Mouse (Mus musculus) midbrain, embryonic 10.5 days (tissue): ENCODE measurements around the gene Cygb. TPM values are rescaled to one million over a fixed set of nuclear protein-coding genes. Genes with fewer than 3 reads are reported as not detected.
A peak's percentile ranks its signal among the peaks of the same experiment; 100 is the strongest.

ENCODE experiments used
- DNase-seq: peaks from one replicate; pipeline ENCODE4 v3.0.0-alpha.2; 2017; ENCODE audit warnings: low spot score
- H3K27ac ChIP-seq: fragments of 300-500 bp; sonication (generic); replicated peaks from 2 replicates; pipeline ENCODE4 v1.5.1; 2016; ENCODE audit warnings: mild to moderate bottlenecking
- H3K27me3 ChIP-seq: fragments of 300-500 bp; sonication (generic); 2 replicates; pipeline ENCODE4 v1.6.1; 2016; ENCODE audit warnings: low read depth, mild to moderate bottlenecking; ENCODE audit not compliant: poor library complexity, severe bottlenecking
- H3K36me3 ChIP-seq: fragments of 300-500 bp; sonication (generic); 2 replicates; pipeline ENCODE4 v1.6.1; 2016; ENCODE audit warnings: mild to moderate bottlenecking, moderate library complexity
- H3K4me1 ChIP-seq: fragments of 300-500 bp; sonication (generic); 2 replicates; pipeline ENCODE4 v1.6.1; 2016
- H3K4me3 ChIP-seq: fragments of 300-500 bp; sonication (generic); 2 replicates; pipeline ENCODE4 v1.5.1; 2016; ENCODE audit warnings: mild to moderate bottlenecking, moderate library complexity
- H3K9me3 ChIP-seq: fragments of 300-500 bp; sonication (generic); replicated peaks from 2 replicates; pipeline ENCODE4 v1.6.1; 2016; ENCODE audit warnings: mild to moderate bottlenecking
- WGBS: fragments of 180-500 bp; shearing (Covaris S2); methylation state at CpG from one replicate; pipeline ENCODE4 v1.1.7; 2016; 5-methylcytosine and 5-hydroxymethylcytosine counted together
- polyA plus RNA-seq: library from polyadenylated mRNA; unstranded; fragments of >200 nt; fragmentation: Nextera tagmentation; extraction: Ambion mirVana; gene quantifications from 2 replicates; pipeline ENCODE4 v1.2.1, GENCODE M21; 2016

The Cygb gene
- polyA plus RNA-seq, 1 experiment from 2014 or later, result 2.8 TPM

GRCm38 (mm10) chr11:116621258-116621704 is 32.8 kb downstream of the Cygb start:
- H3K27ac ChIP-seq, result no peak overlapping the region
- whole genome bisulfite sequencing, result 65% methylated on average over 6 of the region's 6 CpGs
- DNase-seq, result no peak

GRCm38 (mm10) chr11:116620559-116621253 is 33.4 kb downstream of the Cygb start:
- peaks cover 53% of the 10 kb centered on the region for H3K27me3 ChIP-seq
- no peak overlapping the region for H3K27ac ChIP-seq
- H3K4me3 ChIP-seq, result peak overlapping the region; percentile 9; the same call in 1 of the 2 replicates
- no peak for DNase-seq
- H3K9me3 ChIP-seq, result no peaks in the 10 kb centered on the region
- H3K4me1 ChIP-seq, result peaks cover 59% of the 10 kb centered on the region
- no peaks in the 10 kb centered on the region for H3K36me3 ChIP-seq
- WGBS, result 81% methylated on average over 10 of the region's 10 CpGs

More at GRCm38 (mm10) chr11:116621258-116621704, 32.8 kb downstream of the Cygb start:
- H3K36me3 ChIP-seq, result no peaks in the 10 kb centered on the region
- peaks cover 53% of the 10 kb centered on the region for H3K4me1 ChIP-seq
- peaks cover 53% of the 10 kb centered on the region for H3K27me3 ChIP-seq
- H3K4me3 ChIP-seq, result no peak overlapping the region
- H3K9me3 ChIP-seq, result no peaks in the 10 kb centered on the region

GRCm38 (mm10) chr11:116620073-116620472 is 34.0 kb downstream of the Cygb start:
- no peak for DNase-seq
- Histone ChIP-seq H3K4me3 (peak overlapping the region; percentile 9; the same call in 1 of the 2 replicates), H3K36me3 (no peaks in the 10 kb centered on the region), H3K27me3 (peaks cover 49% of the 10 kb centered on the region), H3K27ac (no peak overlapping the region), H3K9me3 (no peaks in the 10 kb centered on the region), H3K4me1 (peaks cover 63% of the 10 kb centered on the region)
- WGBS, result 55% methylated on average over 9 of the region's 9 CpGs

- Histone ChIP-seq H3K36me3 (no peaks in the 10 kb centered on the region), H3K4me3 (no peak overlapping the region), H3K27ac (no peak overlapping the region), H3K4me1 (peaks cover 61% of the 10 kb centered on the region), H3K27me3 (peaks cover 44% of the 10 kb centered on the region), H3K9me3 (no peaks in the 10 kb centered on the region)
- 91% methylated on average over 8 of the region's 8 CpGs for WGBS
- DNase-seq, result no peak
Measured at GRCm38 (mm10) chr11:116619561-116619960, 34.6 kb downstream of the Cygb start.

GRCm38 (mm10) chr11:116619156-116619555 is 35.0 kb downstream of the Cygb start:
- DNase-seq, result no peak
- no peak overlapping the region for H3K27ac ChIP-seq
- peaks cover 40% of the 10 kb centered on the region for H3K27me3 ChIP-seq
- no peak overlapping the region for H3K4me3 ChIP-seq
- 91% methylated on average over 7 of the region's 7 CpGs for WGBS
- H3K9me3 ChIP-seq, result no peaks in the 10 kb centered on the region
- H3K36me3 ChIP-seq, result no peaks in the 10 kb centered on the region
- peaks cover 57% of the 10 kb centered on the region for H3K4me1 ChIP-seq

GRCm38 (mm10) chr11:116618666-116619065 is 35.4 kb downstream of the Cygb start:
- DNase-seq, result no peak
- peaks cover 52% of the 10 kb centered on the region for H3K4me1 ChIP-seq
- H3K9me3 ChIP-seq, result no peaks in the 10 kb centered on the region
- H3K4me3 ChIP-seq, result no peak overlapping the region
- no peaks in the 10 kb centered on the region for H3K36me3 ChIP-seq
- 92% methylated on average over 7 of the region's 7 CpGs for WGBS
- peaks cover 35% of the 10 kb centered on the region for H3K27me3 ChIP-seq
- H3K27ac ChIP-seq, result no peak overlapping the region

- no peak for DNase-seq
- Histone ChIP-seq H3K4me3 (no peak overlapping the region), H3K9me3 (no peaks in the 10 kb centered on the region), H3K4me1 (peaks cover 42% of the 10 kb centered on the region), H3K36me3 (no peaks in the 10 kb centered on the region), H3K27ac (0 out of 2 replicates have a peak overlapping the region, but pooled peaks have one; percentile 7), H3K27me3 (peaks cover 25% of the 10 kb centered on the region)
- 87% methylated on average over 7 of the region's 7 CpGs for WGBS
Measured at GRCm38 (mm10) chr11:116617641-116618040, 36.5 kb downstream of the Cygb start.

- no peak for DNase-seq
- H3K9me3 ChIP-seq, result no peaks in the 10 kb centered on the region
- no peak overlapping the region for H3K4me3 ChIP-seq
- peaks cover 36% of the 10 kb centered on the region for H3K4me1 ChIP-seq
- H3K36me3 ChIP-seq, result no peaks in the 10 kb centered on the region
- peak overlapping the region; percentile 55; the same call in 1 of the 2 replicates for H3K27ac ChIP-seq
- H3K27me3 ChIP-seq, result peaks cover 14% of the 10 kb centered on the region
- 72% methylated on average over 10 of the region's 10 CpGs for WGBS
Measured at GRCm38 (mm10) chr11:116616438-116617118, 37.5 kb downstream of the Cygb start.

- H3K27ac ChIP-seq, result peak overlapping the region; percentile 55; the same call in 1 of the 2 replicates
- no peak for DNase-seq
- H3K27me3 ChIP-seq, result peaks cover 7% of the 10 kb centered on the region
- H3K4me1 ChIP-seq, result peaks cover 29% of the 10 kb centered on the region
- H3K9me3 ChIP-seq, result no peaks in the 10 kb centered on the region
- 0 out of 2 replicates have a peak overlapping the region, but pooled peaks have one; percentile 1 for H3K4me3 ChIP-seq
- WGBS, result 57% methylated on average over 15 of the region's 15 CpGs
- no peaks in the 10 kb centered on the region for H3K36me3 ChIP-seq
Measured at GRCm38 (mm10) chr11:116615735-116616437, 38.2 kb downstream of the Cygb start.

- DNase-seq, result no peak
- Histone ChIP-seq H3K4me3 (no peak overlapping the region), H3K36me3 (no peaks in the 10 kb centered on the region), H3K4me1 (peaks cover 31% of the 10 kb centered on the region), H3K27me3 (no peaks in the 10 kb centered on the region; the same call in 1 of the 2 replicates), H3K27ac (no peak overlapping the region), H3K9me3 (no peaks in the 10 kb centered on the region)
- WGBS, result 90% methylated on average over 6 of the region's 6 CpGs
Measured at GRCm38 (mm10) chr11:116613234-116613633, 40.9 kb downstream of the Cygb start.

GRCm38 (mm10) chr11:116612554-116612953 is 41.6 kb downstream of the Cygb start:
- WGBS, result 92% methylated on average over 1 of the region's 1 CpGs
- no peak overlapping the region for H3K27ac ChIP-seq
- peaks cover 31% of the 10 kb centered on the region for H3K4me1 ChIP-seq
- DNase-seq, result no peak
- no peaks in the 10 kb centered on the region for H3K36me3 ChIP-seq
- H3K27me3 ChIP-seq, result no peaks in the 10 kb centered on the region; the same call in 1 of the 2 replicates
- H3K4me3 ChIP-seq, result no peak overlapping the region
- no peaks in the 10 kb centered on the region for H3K9me3 ChIP-seq

- H3K27ac ChIP-seq, result no peak overlapping the region
- 94% methylated on average over 9 of the region's 9 CpGs for WGBS
- no peaks in the 10 kb centered on the region for H3K36me3 ChIP-seq
- H3K27me3 ChIP-seq, result no peaks in the 10 kb centered on the region
- DNase-seq, result no peak
- H3K9me3 ChIP-seq, result no peaks in the 10 kb centered on the region
- no peak overlapping the region for H3K4me3 ChIP-seq
- H3K4me1 ChIP-seq, result peaks cover 31% of the 10 kb centered on the region
Measured at GRCm38 (mm10) chr11:116611883-116612282, 42.2 kb downstream of the Cygb start.
